Mouse (Mus musculus) liver, embryonic 14.5 days (tissue): Measurements from ENCODE around the gene Atp5f1.

ENCODE experiments used
- CTCF ChIP-seq: IDR thresholded peaks from 2 replicates; pipeline ENCODE4 v1.5.1; 2016; ENCODE audit warnings: antibody characterized with exemption, low read depth, control low read depth
- EP300 ChIP-seq: IDR thresholded peaks from 2 replicates; pipeline ENCODE4 v1.6.1; 2016; ENCODE audit warnings: antibody characterized with exemption, low read depth

GRCm38 (mm10) chr3:105913839-105914681, 45.8 kb downstream of the Atp5f1 start:
- no peak for TF ChIP-seq CTCF
- TF ChIP-seq EP300: peak; percentile 62
